16 mouse cellular contexts compared by ENCODE assay signal in the genomic region with DNA sequence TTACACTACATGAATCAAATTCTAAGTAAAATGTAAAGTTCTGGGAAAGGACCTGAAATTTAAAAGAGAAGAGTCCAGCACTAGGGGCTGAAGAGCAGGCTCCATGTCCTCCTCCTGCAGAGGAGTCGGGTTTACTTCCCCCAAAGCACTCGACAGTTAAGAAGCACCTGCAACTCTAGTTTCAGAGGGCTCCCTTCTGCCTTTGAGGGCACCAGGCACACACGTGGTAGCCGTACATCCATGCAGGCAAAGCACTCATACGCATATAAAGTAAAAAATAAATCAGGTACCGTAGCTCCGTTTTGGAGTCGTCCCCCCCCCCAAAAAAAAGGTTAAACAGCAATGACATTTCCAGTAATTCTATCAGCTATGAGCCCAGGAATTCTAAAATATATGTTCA.
"Had no signal": no experiment of that assay in that cellular context is flagged by ENCODE, and none has a peak within 500 bp of the region (broad histone marks: within the 10 kb centered on the region; RNA-seq: fewer than 3 reads in every experiment).

No protein-coding gene starts in this region.

- DNase-seq: kidney, adult 9 months; kidney, postnatal 36 days; liver, embryonic 13.5 days; liver, postnatal 0 days; right cerebral cortex, adult 18-20 months; right cerebral cortex, postnatal 25 days had no signal

- H3K9ac ChIP-seq: limb, embryonic 15.5 days; liver, embryonic 13.5 days; liver, postnatal 0 days; midbrain, embryonic 13.5 days; neural tube, embryonic 15.5 days had no signal

- ATAC-seq: inflammation-experienced regulatory T-cells, adult 6 months; intestine, postnatal 0 days; liver, postnatal 0 days; midbrain, embryonic 13.5 days had no signal

- H3K27ac ChIP-seq: kidney, postnatal 0 days; layer of hippocampus, adult 2 months; limb, embryonic 15.5 days; liver, embryonic 13.5 days; macrophage; midbrain, embryonic 13.5 days; neural tube, embryonic 15.5 days; stomach, postnatal 0 days had no signal

- H3K4me2 ChIP-seq: limb, embryonic 15.5 days; liver, embryonic 13.5 days; midbrain, embryonic 13.5 days; neural tube, embryonic 15.5 days had no signal

- H3K27me3 ChIP-seq: limb, embryonic 15.5 days; liver, embryonic 13.5 days; midbrain, embryonic 13.5 days; neural tube, embryonic 15.5 days had no signal

- H3K9me3 ChIP-seq: limb, embryonic 15.5 days; liver, embryonic 13.5 days; midbrain, embryonic 13.5 days; neural tube, embryonic 15.5 days had no signal

- H3K4me3 ChIP-seq: layer of hippocampus, adult 2 months; limb, embryonic 15.5 days; liver, embryonic 13.5 days; midbrain, embryonic 13.5 days; myocyte; neural tube, embryonic 15.5 days had no signal
